Mouse (Mus musculus): ENCODE data around the gene Gm5485. TPM values are rescaled to one million over a fixed set of nuclear protein-coding genes. Genes with fewer than 3 reads are reported as not detected.

Gm5485 gene
- polyA plus RNA-seq, 1 experiment: not detected

GRCm38 (mm10) chr16:48383582-48384257 is 28.5 kb downstream of the Gm5485 start:
- no peak overlapping the region for H3K4me3 ChIP-seq (replicated peaks; ENCODE audit: extremely low read depth, low read depth, low read length)

GRCm38 (mm10) chr16:48373711-48374485 is 38.3 kb downstream of the Gm5485 start:
- TF ChIP-seq CTCF (IDR thresholded peaks at IDR 0.05; ENCODE audit: insufficient read depth, low read length) (no peak), POLR2A (IDR thresholded peaks at IDR 0.05; ENCODE audit: borderline replicate concordance, extremely low read depth, low read depth, low read length) (no peak)
- DNase-seq: no peak
- Histone ChIP-seq H3K4me3 (replicated peaks; ENCODE audit: extremely low read depth, low read depth, low read length) (no peak overlapping the region), H3K4me1 (ENCODE audit: control insufficient read depth, insufficient read depth, low read length) (no peaks in the 10 kb centered on the region)
- WGBS: 86% methylated on average over 7 of the region's 7 CpGs

More at GRCm38 (mm10) chr16:48383582-48384257, 28.5 kb downstream of the Gm5485 start:
- DNase-seq: no peak
- H3K4me1 ChIP-seq (ENCODE audit: control insufficient read depth, insufficient read depth, low read length): no peaks in the 10 kb centered on the region
- TF ChIP-seq POLR2A (IDR thresholded peaks at IDR 0.05; ENCODE audit: borderline replicate concordance, extremely low read depth, low read depth, low read length) (no peak), CTCF (IDR thresholded peaks at IDR 0.05; ENCODE audit: insufficient read depth, low read length) (no peak)
- WGBS: 50% methylated on average over 3 of the region's 3 CpGs

GRCm38 (mm10) chr16:48372461-48372860 is 39.8 kb downstream of the Gm5485 start:
- no peak for TF ChIP-seq CTCF (IDR thresholded peaks at IDR 0.05; ENCODE audit: insufficient read depth, low read length)
- no peak for TF ChIP-seq POLR2A (IDR thresholded peaks at IDR 0.05; ENCODE audit: borderline replicate concordance, extremely low read depth, low read depth, low read length)
- WGBS: 84% methylated on average over 6 of the region's 6 CpGs
- H3K4me1 ChIP-seq (ENCODE audit: control insufficient read depth, insufficient read depth, low read length): no peaks in the 10 kb centered on the region
- no peak overlapping the region for H3K4me3 ChIP-seq (replicated peaks; ENCODE audit: extremely low read depth, low read depth, low read length)
- no peak for DNase-seq

GRCm38 (mm10) chr16:48368096-48368495 is 44.1 kb downstream of the Gm5485 start:
- H3K4me1 ChIP-seq (ENCODE audit: control insufficient read depth, insufficient read depth, low read length): no peaks in the 10 kb centered on the region
- no peak for DNase-seq
- TF ChIP-seq POLR2A (IDR thresholded peaks at IDR 0.05; ENCODE audit: borderline replicate concordance, extremely low read depth, low read depth, low read length) (no peak), CTCF (IDR thresholded peaks at IDR 0.05; ENCODE audit: insufficient read depth, low read length) (no peak)
- WGBS: 93% methylated on average over 2 of the region's 2 CpGs
- H3K4me3 ChIP-seq (replicated peaks; ENCODE audit: extremely low read depth, low read depth, low read length): no peak overlapping the region

- DNase-seq: no peak
- WGBS: 88% methylated on average over 5 of the region's 5 CpGs
- H3K4me3 ChIP-seq (replicated peaks; ENCODE audit: extremely low read depth, low read depth, low read length): no peak overlapping the region
- H3K4me1 ChIP-seq (ENCODE audit: control insufficient read depth, insufficient read depth, low read length): no peaks in the 10 kb centered on the region
- peak; percentile 13; the same call in 1 of the 2 replicates for TF ChIP-seq CTCF (IDR thresholded peaks at IDR 0.05; ENCODE audit: insufficient read depth, low read length)
- no peak for TF ChIP-seq POLR2A (IDR thresholded peaks at IDR 0.05; ENCODE audit: borderline replicate concordance, extremely low read depth, low read depth, low read length)
These were observed 45.4 kb downstream of the Gm5485 start for GRCm38 (mm10) chr16:48366801-48367200.

- TF ChIP-seq CTCF (IDR thresholded peaks at IDR 0.05; ENCODE audit: insufficient read depth, low read length) (no peak), POLR2A (IDR thresholded peaks at IDR 0.05; ENCODE audit: borderline replicate concordance, extremely low read depth, low read depth, low read length) (no peak)
- no peaks in the 10 kb centered on the region for H3K4me1 ChIP-seq (ENCODE audit: control insufficient read depth, insufficient read depth, low read length)
- 87% methylated on average over 12 of the region's 12 CpGs for WGBS
- H3K4me3 ChIP-seq (replicated peaks; ENCODE audit: extremely low read depth, low read depth, low read length): no peak overlapping the region
- DNase-seq: no peak
These were observed 51.3 kb downstream of the Gm5485 start for GRCm38 (mm10) chr16:48360887-48361286.

- TF ChIP-seq CTCF (IDR thresholded peaks at IDR 0.05; ENCODE audit: insufficient read depth, low read length) (no peak), POLR2A (IDR thresholded peaks at IDR 0.05; ENCODE audit: borderline replicate concordance, extremely low read depth, low read depth, low read length) (no peak)
- no peak overlapping the region for H3K4me3 ChIP-seq (replicated peaks; ENCODE audit: extremely low read depth, low read depth, low read length)
- 37% methylated on average over 1 of the region's 1 CpGs for WGBS
- DNase-seq: no peak
- no peaks in the 10 kb centered on the region for H3K4me1 ChIP-seq (ENCODE audit: control insufficient read depth, insufficient read depth, low read length)
These were observed 55.8 kb downstream of the Gm5485 start for GRCm38 (mm10) chr16:48356417-48356816.

GRCm38 (mm10) chr16:48355716-48356115 is 56.5 kb downstream of the Gm5485 start:
- no peak for DNase-seq
- TF ChIP-seq POLR2A (IDR thresholded peaks at IDR 0.05; ENCODE audit: borderline replicate concordance, extremely low read depth, low read depth, low read length): no peak
- WGBS: 75% methylated on average over 5 of the region's 5 CpGs
- no peaks in the 10 kb centered on the region for H3K4me1 ChIP-seq (ENCODE audit: control insufficient read depth, insufficient read depth, low read length)
- H3K4me3 ChIP-seq (replicated peaks; ENCODE audit: extremely low read depth, low read depth, low read length): no peak overlapping the region

Other genes with a start within 250 kb of the Gm5485 start
- gene Dppa4, start 128.7 kb downstream of the Gm5485 start, polyA plus RNA-seq (2012; rRNA removed): not detected in 2 replicates
- gene Dppa2, start 108.5 kb downstream of the Gm5485 start, polyA plus RNA-seq (2012; rRNA removed): 0.07 TPM in 1 of 2 replicates, not detected in the other
- gene Morc1, start 18.8 kb upstream of the Gm5485 start, polyA plus RNA-seq (2012; rRNA removed): 0.15 TPM in 1 of 2 replicates, not detected in the other

All from lung, adult 2 months (tissue).